Mouse (Mus musculus) layer of hippocampus, adult 9-11 months (tissue): ENCODE measurements around the gene Vmn1r236.

Experiments
- DNase-seq: peaks from one replicate; pipeline ENCODE4 v3.0.0; 2022

Gene Vmn1r236

GRCm38 (mm10) chr17:21282642-21283041, at the start of gene Vmn1r236:
Gene Vmn1r236, plus strand, starts transcription at chr17:21282942.
- no peak for DNase-seq

- DNase-seq, result no peak
Observed at GRCm38 (mm10) chr17:21256111-21256510, 26.6 kb upstream of the Vmn1r236 start, which contains the start of gene Vmn1r235. Gene Vmn1r235, plus strand, starts transcription at chr17:21256411.

GRCm38 (mm10) chr17:21272103-21272502, 10.6 kb upstream of the Vmn1r236 start:
- DNase-seq, result peak; percentile 15

- no peak for DNase-seq
Observed at GRCm38 (mm10) chr17:21284395-21284794, 1.7 kb downstream of the Vmn1r236 start.

GRCm38 (mm10) chr17:21289695-21290094, 7.0 kb downstream of the Vmn1r236 start:
- DNase-seq, result no peak

DNA sequence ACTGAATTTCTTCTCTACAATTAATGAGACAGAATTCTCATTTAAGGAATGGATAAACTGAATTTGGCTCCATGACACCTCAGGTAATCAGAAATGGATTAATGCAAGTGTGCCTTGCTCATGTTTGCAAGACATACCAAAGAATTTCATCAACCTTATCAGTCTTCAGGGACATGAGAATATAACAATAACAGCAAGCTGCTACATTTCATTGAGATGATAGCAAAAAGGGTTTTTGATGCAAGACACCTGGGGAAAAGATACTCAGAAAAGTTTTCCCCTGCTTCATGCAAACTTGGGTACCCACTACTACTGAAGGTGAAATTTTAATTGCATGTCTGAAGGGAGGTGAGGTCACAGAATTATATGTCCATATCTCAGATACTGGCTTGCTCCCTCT, 28.8 kb downstream of the Vmn1r236 start, which contains the start of gene Vmn1r237:
TSS of gene Vmn1r237 (plus strand) at position 301 of the 400 bp plus-strand sequence.
- DNase-seq, result no peak
